Mouse (Mus musculus) skeletal muscle tissue, adult 2 months (tissue): ENCODE data around the gene Wdr19.

ENCODE experiments used
- DNase-seq: peaks from one replicate; pipeline ENCODE4 v3.0.0-alpha.2; 2012; ENCODE audit warnings: low read depth, low spot score

The Wdr19 gene

GRCm38 (mm10) chr5:65199346-65200128 is at the start of gene Wdr19:
Wdr19 (plus strand) TSS chr5:65199696.
- DNase-seq: peak; percentile 99

- DNase-seq: no peak
Measured at GRCm38 (mm10) chr5:65149706-65150105, 49.8 kb upstream of the Wdr19 start.

GRCm38 (mm10) chr5:65150376-65150955 is 49.0 kb upstream of the Wdr19 start:
- no peak for DNase-seq

- DNase-seq: no peak
Measured at GRCm38 (mm10) chr5:65151276-65151675, 48.2 kb upstream of the Wdr19 start.

GRCm38 (mm10) chr5:65151767-65152166 is 47.7 kb upstream of the Wdr19 start:
- DNase-seq: no peak

GRCm38 (mm10) chr5:65154287-65154686 is 45.2 kb upstream of the Wdr19 start:
- DNase-seq: no peak

GRCm38 (mm10) chr5:65156853-65157252 is 42.6 kb upstream of the Wdr19 start:
- DNase-seq: no peak

GRCm38 (mm10) chr5:65157412-65158381 is 41.8 kb upstream of the Wdr19 start:
- peak; percentile 53 for DNase-seq

GRCm38 (mm10) chr5:65158696-65159305 is 40.7 kb upstream of the Wdr19 start:
- DNase-seq: no peak

GRCm38 (mm10) chr5:65163001-65163400 is 36.5 kb upstream of the Wdr19 start:
- DNase-seq: no peak

GRCm38 (mm10) chr5:65163489-65164092 is 35.9 kb upstream of the Wdr19 start:
- no peak for DNase-seq

GRCm38 (mm10) chr5:65170206-65170605 is 29.3 kb upstream of the Wdr19 start:
- no peak for DNase-seq

- no peak for DNase-seq
Measured at GRCm38 (mm10) chr5:65175035-65175917, 24.2 kb upstream of the Wdr19 start.

GRCm38 (mm10) chr5:65175918-65176484 is 23.5 kb upstream of the Wdr19 start:
- DNase-seq: no peak

- DNase-seq: no peak
Measured at GRCm38 (mm10) chr5:65177026-65177514, 22.4 kb upstream of the Wdr19 start.

- DNase-seq: no peak
Measured at GRCm38 (mm10) chr5:65178477-65178876, 21.0 kb upstream of the Wdr19 start.

GRCm38 (mm10) chr5:65181160-65181793 is 18.2 kb upstream of the Wdr19 start:
- DNase-seq: no peak

- DNase-seq: no peak
Measured at GRCm38 (mm10) chr5:65181794-65182169, 17.7 kb upstream of the Wdr19 start.

- no peak for DNase-seq
Measured at GRCm38 (mm10) chr5:65182268-65182667, 17.2 kb upstream of the Wdr19 start.
